Mouse (Mus musculus) midbrain, embryonic 11.5 days (tissue): ENCODE results near the gene Crygn. TPM values are rescaled to one million over a fixed set of nuclear protein-coding genes. Genes with fewer than 3 reads are reported as not detected.

Source experiments
- ATAC-seq: fragments of 200-750 bp; cut with Nextera tagmentation; 2 replicates; pipeline ENCODE4 v1.8.0; 2017; ENCODE audit warnings: moderate TSS enrichment, moderate library complexity; ENCODE audit not compliant: low FRiP score
- DNase-seq: peaks from one replicate; pipeline ENCODE4 v3.0.0; 2015; ENCODE audit warnings: low spot score; ENCODE audit errors: missing footprints
- H3K27ac ChIP-seq: fragments of 300-500 bp; sonication (generic); 2 replicates; pipeline ENCODE4 v1.5.1; 2014; ENCODE audit warnings: low read depth, low read length
- H3K27me3 ChIP-seq: fragments of 300-500 bp; sonication (generic); 2 replicates; pipeline ENCODE4 v1.6.1; 2014; ENCODE audit warnings: mild to moderate bottlenecking, low read length, moderate library complexity, mixed read lengths; ENCODE audit not compliant: control insufficient read depth, insufficient read depth
- H3K36me3 ChIP-seq: fragments of 300-500 bp; sonication (generic); 2 replicates; pipeline ENCODE4 v1.6.1; 2014; ENCODE audit warnings: mild to moderate bottlenecking, low read length, moderate library complexity, mixed read lengths; ENCODE audit not compliant: control insufficient read depth, insufficient read depth
- H3K4me1 ChIP-seq: fragments of 300-500 bp; sonication (generic); 2 replicates; pipeline ENCODE4 v1.6.1; 2014; ENCODE audit warnings: low read length; ENCODE audit not compliant: control insufficient read depth, insufficient read depth
- H3K4me2 ChIP-seq: fragments of 300-500 bp; sonication (generic); 2 replicates; pipeline ENCODE4 v1.6.1; 2014; ENCODE audit warnings: mild to moderate bottlenecking, moderate library complexity
- H3K4me3 ChIP-seq: fragments of 300-500 bp; sonication (generic); 2 replicates; pipeline ENCODE4 v1.5.1; 2014; ENCODE audit warnings: low read depth, low read length
- H3K9ac ChIP-seq: fragments of 300-500 bp; sonication (generic); 2 replicates; pipeline ENCODE4 v1.6.1; 2014; ENCODE audit warnings: low read length
- H3K9me3 ChIP-seq: fragments of 300-500 bp; sonication (generic); 2 replicates; pipeline ENCODE4 v1.6.1; 2016; ENCODE audit warnings: low read length; ENCODE audit not compliant: control insufficient read depth
- WGBS: fragments of 180-500 bp; shearing (Covaris S2); extraction: QIAGEN DNeasy Blood & Tissue Kit; methylation state at CpG from one replicate; pipeline ENCODE4 v1.1.7; 2014; 5-methylcytosine and 5-hydroxymethylcytosine counted together
- polyA plus RNA-seq: library from polyadenylated mRNA; unstranded; fragments of >200 nt; fragmentation: Nextera tagmentation; extraction: Ambion mirVana; gene quantifications from 2 replicates; pipeline ENCODE4 v1.2.1, GENCODE M21; 2014

The Crygn gene
- polyA plus RNA-seq, 1 experiment from 2014 or later, result 0.68 TPM

DNA sequence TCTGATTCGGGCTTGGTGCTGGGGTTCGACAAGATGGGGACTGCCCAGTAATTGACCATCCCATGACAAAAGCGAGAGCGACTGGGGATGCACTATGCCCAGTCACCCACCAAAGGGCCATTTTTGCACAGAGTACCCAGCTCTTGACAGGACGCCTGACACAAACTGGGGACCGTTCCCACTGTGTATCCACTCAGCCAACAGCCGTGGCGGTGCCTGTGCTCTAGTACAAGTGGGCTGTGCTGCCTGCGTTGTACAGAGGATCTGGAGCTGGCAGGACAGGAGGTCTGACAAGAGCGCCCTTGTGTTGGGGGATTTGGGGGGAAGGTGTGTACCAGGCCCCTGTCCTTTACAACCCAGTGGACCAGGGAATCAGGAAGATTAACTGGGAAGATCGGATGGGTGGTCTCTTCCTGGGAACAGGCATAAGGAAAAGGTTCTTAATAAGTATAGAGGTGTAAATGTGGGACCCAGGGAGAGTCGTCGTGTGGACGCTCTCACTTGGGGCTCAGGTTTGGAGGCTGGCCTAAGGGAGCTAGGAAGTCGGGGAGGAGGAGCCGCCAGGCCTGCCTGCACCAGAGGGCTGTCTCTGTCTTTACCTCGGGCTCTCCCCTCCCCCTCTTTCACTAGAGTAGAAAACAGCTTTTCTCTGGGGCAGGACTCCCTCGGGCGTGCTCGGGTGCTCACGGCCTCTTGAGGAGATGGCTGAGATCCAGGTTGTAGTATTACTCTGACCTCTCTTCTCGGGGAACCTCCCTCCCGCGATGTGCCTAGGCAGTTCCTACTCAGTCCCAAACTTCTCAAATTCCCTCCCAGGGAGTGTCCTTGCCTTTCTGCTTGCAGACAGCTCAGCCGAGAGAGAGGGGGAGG lies 6.3 kb downstream of the Crygn start:
- WGBS, result 3% methylated on average over 25 of the region's 25 CpGs
- Histone ChIP-seq H3K4me3 (peak overlapping the region; percentile 62), H3K4me2 (peak overlapping the region; percentile 98), H3K27ac (no peak overlapping the region; the same call in 1 of the 2 replicates), H3K36me3 (no peaks in the 10 kb centered on the region), H3K27me3 (no peaks in the 10 kb centered on the region), H3K9ac (peak overlapping the region; percentile 83), H3K4me1 (peaks cover 11% of the 10 kb centered on the region), H3K9me3 (no peaks in the 10 kb centered on the region)
- DNase-seq (peak; percentile 93), ATAC-seq (peak; percentile 61)

DNA sequence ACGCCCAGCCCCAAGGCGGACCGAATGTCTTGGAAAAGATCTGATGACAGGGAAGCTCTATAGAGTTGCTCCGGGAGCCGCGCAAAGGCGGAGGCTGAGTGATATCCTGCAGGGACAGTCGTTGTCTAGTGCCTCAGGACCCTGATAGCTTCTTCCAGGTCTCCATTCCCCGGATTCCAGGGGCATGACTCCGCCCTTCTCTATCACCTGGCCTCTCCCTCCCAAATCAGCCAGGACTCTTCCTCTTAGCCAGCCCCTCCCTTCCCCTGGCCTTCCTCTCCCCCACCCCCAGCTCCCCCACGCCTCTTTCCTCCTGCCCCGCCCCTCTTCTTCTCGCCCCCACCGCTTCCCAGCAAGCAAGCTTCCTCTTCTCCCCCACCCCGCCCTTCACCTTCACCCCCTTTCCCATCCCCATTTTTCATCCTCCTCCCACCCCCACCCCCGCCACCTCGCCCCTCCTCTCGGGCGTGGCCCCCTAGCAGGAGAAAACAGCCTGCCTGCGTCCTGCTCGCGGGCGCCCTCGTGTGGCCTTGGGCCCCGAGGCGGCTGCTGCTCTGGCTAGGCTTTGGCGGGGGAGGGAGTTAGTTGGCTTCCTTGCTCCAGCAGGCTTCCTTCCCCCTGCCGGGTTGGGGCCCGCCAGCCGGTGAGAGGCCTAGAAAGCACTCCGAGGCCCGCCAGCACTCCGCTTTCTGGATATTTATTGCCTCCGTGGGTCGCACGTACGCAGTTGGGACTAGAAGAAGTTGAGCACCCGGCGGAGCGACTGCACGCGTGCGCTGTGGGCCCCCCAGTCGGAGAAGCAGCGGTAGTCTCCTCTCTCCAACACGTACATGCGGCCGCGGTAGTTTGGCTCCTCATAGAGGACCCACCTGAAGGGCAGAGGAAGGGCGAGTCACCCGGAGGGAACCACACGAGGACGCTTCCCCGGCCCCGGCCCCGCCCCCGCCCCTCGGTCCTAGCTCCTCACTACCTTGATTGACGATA lies 7.2 kb downstream of the Crygn start:
- WGBS, result under 1% methylated on average over 51 of the region's 59 CpGs
- H3K4me1 ChIP-seq, result peaks cover 11% of the 10 kb centered on the region

GRCm38 (mm10) chr5:24749731-24750130 lies 8.1 kb downstream of the Crygn start:
- no peaks in the 10 kb centered on the region for H3K36me3 ChIP-seq
- H3K4me2 ChIP-seq, result peak overlapping the region; percentile 98; the same call in 1 of the 2 replicates
- H3K4me3 ChIP-seq, result no peak overlapping the region
- H3K9me3 ChIP-seq, result no peaks in the 10 kb centered on the region
- peaks cover 11% of the 10 kb centered on the region for H3K4me1 ChIP-seq
- 67% methylated on average over 5 of the region's 5 CpGs for WGBS
- H3K27me3 ChIP-seq, result no peaks in the 10 kb centered on the region
- ATAC-seq (no peak), DNase-seq (no peak)
- H3K9ac ChIP-seq, result no peak overlapping the region
- no peak overlapping the region for H3K27ac ChIP-seq

More for the DNA sequence above, 7.2 kb downstream of the Crygn start:
- H3K4me2 ChIP-seq, result peak overlapping the region; percentile 98
- no peaks in the 10 kb centered on the region for H3K9me3 ChIP-seq
- peak overlapping the region; percentile 83 for H3K9ac ChIP-seq
- no peaks in the 10 kb centered on the region for H3K27me3 ChIP-seq
- peak overlapping the region; percentile 62 for H3K4me3 ChIP-seq
- DNase-seq, result peak; percentile 100
- H3K27ac ChIP-seq, result peak overlapping the region; percentile 14; the same call in 1 of the 2 replicates
- ATAC-seq, result peak; percentile 81
- no peaks in the 10 kb centered on the region for H3K36me3 ChIP-seq

- no peak overlapping the region for H3K27ac ChIP-seq
- no peaks in the 10 kb centered on the region for H3K36me3 ChIP-seq
- no peaks in the 10 kb centered on the region for H3K27me3 ChIP-seq
- ATAC-seq (no peak), DNase-seq (peak; percentile 73)
- H3K9me3 ChIP-seq, result no peaks in the 10 kb centered on the region
- no peak overlapping the region for H3K4me2 ChIP-seq
- 14% methylated on average over 6 of the region's 6 CpGs for whole genome bisulfite sequencing
- no peak overlapping the region for H3K4me3 ChIP-seq
- no peak overlapping the region for H3K9ac ChIP-seq
- peaks cover 11% of the 10 kb centered on the region for H3K4me1 ChIP-seq
Observed at GRCm38 (mm10) chr5:24747533-24747932, 10.3 kb downstream of the Crygn start.

- H3K4me1 ChIP-seq, result no peaks in the 10 kb centered on the region
- no peak overlapping the region for H3K9ac ChIP-seq
- no peak overlapping the region for H3K27ac ChIP-seq
- ATAC-seq, result no peak
- peak; percentile 1 for DNase-seq
- no peaks in the 10 kb centered on the region for H3K9me3 ChIP-seq
- no peaks in the 10 kb centered on the region for H3K27me3 ChIP-seq
- no peak overlapping the region for H3K4me3 ChIP-seq
- no peaks in the 10 kb centered on the region for H3K36me3 ChIP-seq
- H3K4me2 ChIP-seq, result no peak overlapping the region
- WGBS, result 95% methylated on average over 10 of the region's 10 CpGs
Observed at GRCm38 (mm10) chr5:24743956-24744355, 13.9 kb downstream of the Crygn start.

GRCm38 (mm10) chr5:24741172-24741885 lies 16.5 kb downstream of the Crygn start:
- H3K9me3 ChIP-seq, result no peaks in the 10 kb centered on the region
- WGBS, result 77% methylated on average over 15 of the region's 15 CpGs
- no peak overlapping the region for H3K4me2 ChIP-seq
- H3K36me3 ChIP-seq, result no peaks in the 10 kb centered on the region
- no peak overlapping the region for H3K4me3 ChIP-seq
- H3K4me1 ChIP-seq, result no peaks in the 10 kb centered on the region
- H3K27me3 ChIP-seq, result no peaks in the 10 kb centered on the region
- DNase-seq, result peak; percentile 66
- H3K27ac ChIP-seq, result no peak overlapping the region
- no peak for ATAC-seq
- H3K9ac ChIP-seq, result no peak overlapping the region

DNA sequence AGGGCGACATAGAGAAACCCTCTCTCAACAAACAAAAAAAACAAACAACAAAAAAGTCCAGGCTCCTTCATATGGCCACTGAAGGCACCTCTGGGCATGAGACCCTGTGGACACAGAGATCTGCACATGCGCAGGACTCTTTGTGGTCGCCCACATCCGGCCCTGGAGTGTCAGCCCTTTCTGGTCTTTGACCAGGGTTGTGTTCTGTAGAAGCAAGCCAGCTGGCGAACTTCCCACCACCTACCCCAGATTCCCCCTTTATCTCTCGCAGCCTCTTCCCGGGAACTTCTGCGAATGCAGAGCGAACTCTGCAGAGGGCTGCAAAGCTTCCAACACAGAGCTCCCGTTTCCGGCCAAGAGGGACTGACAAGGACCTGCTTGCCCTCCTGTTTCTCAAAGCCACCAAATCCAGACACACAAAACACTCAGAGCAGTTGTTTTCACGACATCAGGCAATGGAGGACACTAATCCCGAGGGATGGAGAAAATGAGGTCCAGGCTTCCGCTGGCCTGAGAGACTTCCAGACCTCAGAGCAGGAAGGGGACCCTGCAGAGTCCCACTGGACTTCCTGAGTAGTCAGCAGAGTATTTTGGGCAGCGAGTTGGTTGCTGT lies 18.6 kb downstream of the Crygn start:
- Histone ChIP-seq H3K4me3 (no peak overlapping the region), H3K9me3 (no peaks in the 10 kb centered on the region), H3K27ac (no peak overlapping the region), H3K9ac (no peak overlapping the region), H3K36me3 (no peaks in the 10 kb centered on the region), H3K27me3 (no peaks in the 10 kb centered on the region), H3K4me2 (no peak overlapping the region), H3K4me1 (no peaks in the 10 kb centered on the region)
- DNase-seq, result peak; percentile 56
- ATAC-seq, result no peak
- WGBS, result 71% methylated on average over 15 of the region's 15 CpGs

DNA sequence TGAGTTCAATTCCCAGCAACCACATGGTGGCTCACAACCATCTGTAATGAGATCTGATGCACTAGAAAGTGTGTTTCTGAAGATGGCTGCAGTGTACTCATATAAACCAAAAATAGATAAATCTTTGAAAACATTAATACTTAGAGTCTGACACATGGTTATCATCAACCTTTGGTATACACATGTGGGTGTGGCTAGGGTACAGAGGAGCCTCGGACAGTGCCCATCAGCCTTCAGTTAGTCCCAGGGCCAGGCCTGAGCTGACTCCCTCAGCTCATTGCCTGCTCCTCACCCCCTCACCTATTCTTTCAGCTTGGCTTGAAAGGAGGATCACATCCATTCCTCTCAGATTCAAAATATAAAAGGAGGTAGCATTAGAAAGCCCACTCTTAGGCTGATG lies 19.3 kb downstream of the Crygn start:
- H3K9ac ChIP-seq, result no peak overlapping the region
- H3K27me3 ChIP-seq, result no peaks in the 10 kb centered on the region
- no peak overlapping the region for H3K4me3 ChIP-seq
- no peaks in the 10 kb centered on the region for H3K9me3 ChIP-seq
- DNase-seq (peak; percentile 28), ATAC-seq (no peak)
- no peak overlapping the region for H3K4me2 ChIP-seq
- WGBS, result 94% methylated on average over 1 of the region's 1 CpGs
- H3K27ac ChIP-seq, result no peak overlapping the region
- no peaks in the 10 kb centered on the region for H3K36me3 ChIP-seq
- no peaks in the 10 kb centered on the region; the same call in 1 of the 2 replicates for H3K4me1 ChIP-seq
